Mouse (Mus musculus) hindbrain, embryonic 15.5 days (tissue): Measurements from ENCODE around the gene Gm11172. TPM values are rescaled to one million over a fixed set of nuclear protein-coding genes. Genes with fewer than 3 reads are reported as not detected.

Experiments
- ATAC-seq: fragments of 200-750 bp; cut with Nextera tagmentation; 2 replicates; pipeline ENCODE4 v1.8.0; 2017; ENCODE audit warnings: low read depth, moderate number of reproducible peaks, moderate TSS enrichment; ENCODE audit not compliant: low FRiP score
- H3K27ac ChIP-seq: fragments of 300-500 bp; sonication (generic); replicated peaks from 2 replicates; pipeline ENCODE4 v1.5.1; 2015; ENCODE audit warnings: mild to moderate bottlenecking, inconsistent platforms
- H3K27me3 ChIP-seq: fragments of 300-500 bp; sonication (generic); 2 replicates; pipeline ENCODE4 v1.6.1; 2015; ENCODE audit warnings: control low read depth, inconsistent platforms
- H3K36me3 ChIP-seq: fragments of 300-500 bp; sonication (generic); 2 replicates; pipeline ENCODE4 v1.6.1; 2015; ENCODE audit warnings: control low read depth, inconsistent platforms
- H3K4me1 ChIP-seq: fragments of 300-500 bp; sonication (generic); replicated peaks from 2 replicates; pipeline ENCODE4 v1.6.1; 2015; ENCODE audit warnings: control low read depth, inconsistent platforms
- H3K4me2 ChIP-seq: fragments of 300-500 bp; sonication (generic); 2 replicates; pipeline ENCODE4 v1.6.1; 2015; ENCODE audit warnings: moderate library complexity, mild to moderate bottlenecking, inconsistent platforms
- H3K4me3 ChIP-seq: fragments of 300-500 bp; sonication (generic); 2 replicates; pipeline ENCODE4 v1.5.1; 2015; ENCODE audit warnings: mild to moderate bottlenecking, inconsistent platforms
- H3K9ac ChIP-seq: fragments of 300-500 bp; sonication (generic); 2 replicates; pipeline ENCODE4 v1.6.1; 2015; ENCODE audit warnings: inconsistent platforms
- H3K9me3 ChIP-seq: fragments of 300-500 bp; sonication (generic); 2 replicates; pipeline ENCODE4 v1.6.1; 2016; ENCODE audit warnings: control low read depth, inconsistent platforms
- WGBS: fragments of 180-500 bp; shearing (Covaris S2); methylation state at CpG from one replicate; pipeline ENCODE4 v1.1.7; 2015; 5-methylcytosine and 5-hydroxymethylcytosine counted together
- polyA plus RNA-seq: library from polyadenylated mRNA; unstranded; fragments of >200 nt; fragmentation: Nextera tagmentation; extraction: Ambion mirVana; gene quantifications from 2 replicates; pipeline ENCODE4 v1.2.1, GENCODE M21; 2015

Gm11172 gene
- polyA plus RNA-seq, 1 experiment from 2014 or later = not detected

- no peaks in the 10 kb centered on the region for H3K9me3 ChIP-seq
- no peak for ATAC-seq
- H3K4me1 ChIP-seq = no peaks in the 10 kb centered on the region
- H3K27me3 ChIP-seq = no peaks in the 10 kb centered on the region
- 80% methylated on average over 3 of the region's 3 CpGs for WGBS
- no peak overlapping the region for H3K27ac ChIP-seq
- H3K36me3 ChIP-seq = no peaks in the 10 kb centered on the region
- no peak overlapping the region for H3K9ac ChIP-seq
- no peak overlapping the region for H3K4me3 ChIP-seq
- no peak overlapping the region for H3K4me2 ChIP-seq
Observed at GRCm38 (mm10) chr16:10861408-10861807, 48.7 kb downstream of the Gm11172 start.

Other genes with a start within 250 kb of the Gm11172 start
- gene Socs1, start 27.4 kb upstream of the Gm11172 start, polyA plus RNA-seq = 5.0 and 5.4 TPM in 2 replicates
- not detected in 2 replicates for gene Tnp2, start 24.3 kb upstream of the Gm11172 start, polyA plus RNA-seq
- gene Prm3, start 22.0 kb upstream of the Gm11172 start, polyA plus RNA-seq = not detected in 2 replicates
- not detected in 2 replicates for gene Prm2, start 16.8 kb upstream of the Gm11172 start, polyA plus RNA-seq
- 0.36 and 0.52 TPM in 2 replicates for gene Prm1, start 7.1 kb upstream of the Gm11172 start, polyA plus RNA-seq
- 0.74 and 0.81 TPM in 2 replicates for gene Rmi2, start 22.1 kb downstream of the Gm11172 start, polyA plus RNA-seq
- gene Snn, start 248.0 kb downstream of the Gm11172 start, polyA plus RNA-seq = 125 and 133 TPM in 2 replicates